Mouse (Mus musculus): ENCODE data around the gene Rnf151.
"Not testable (repeated sequence)": the region's sequence is repeated elsewhere in the genome, so short reads cannot be mapped to it uniquely, and the experiment has no call there.

Gene Rnf151

DNA sequence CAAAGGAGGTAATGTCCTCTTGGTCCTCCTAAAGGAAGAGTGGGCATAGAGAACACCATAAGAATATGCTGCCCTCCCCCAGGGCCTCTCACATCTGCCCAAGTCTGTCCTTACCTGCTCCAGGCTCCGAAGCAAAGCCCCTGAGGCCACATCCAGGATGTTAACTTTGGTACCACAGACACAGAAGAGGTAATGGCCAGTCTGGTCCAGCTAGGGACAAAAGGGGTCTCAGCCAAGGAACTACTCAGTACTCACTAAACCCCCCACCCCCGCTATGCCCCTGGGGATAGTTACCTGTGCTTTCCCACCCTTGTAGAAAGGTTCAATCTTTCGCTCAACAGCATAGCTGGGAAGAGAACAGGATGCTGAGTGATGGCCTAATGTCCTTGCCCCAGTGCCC is 12.0 kb downstream of the Rnf151 start:
- DNase-seq (ENCODE audit: low spot score in 2 of 2): no peak

DNA sequence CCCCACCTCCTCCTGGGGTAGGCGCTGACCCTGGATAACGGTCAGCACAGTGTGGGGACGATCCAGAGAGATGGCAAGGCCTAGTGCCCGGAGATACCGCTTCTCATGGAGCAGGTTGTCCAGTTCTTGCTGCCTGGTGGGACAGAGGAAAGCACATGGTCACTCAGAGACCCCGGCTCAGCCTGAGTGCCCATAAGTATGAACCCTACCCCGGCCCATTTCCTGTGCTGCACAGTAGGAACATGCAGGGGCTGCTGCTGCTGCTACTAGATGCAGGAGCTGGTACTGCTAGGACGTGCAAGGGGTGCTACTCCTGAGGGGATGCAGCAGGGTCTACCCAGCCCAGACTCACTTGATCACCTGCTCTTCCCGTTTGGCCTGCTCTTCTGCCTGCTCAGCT is 16.6 kb downstream of the Rnf151 start:
- no peak for DNase-seq (ENCODE audit: low spot score in 2 of 2)

DNA sequence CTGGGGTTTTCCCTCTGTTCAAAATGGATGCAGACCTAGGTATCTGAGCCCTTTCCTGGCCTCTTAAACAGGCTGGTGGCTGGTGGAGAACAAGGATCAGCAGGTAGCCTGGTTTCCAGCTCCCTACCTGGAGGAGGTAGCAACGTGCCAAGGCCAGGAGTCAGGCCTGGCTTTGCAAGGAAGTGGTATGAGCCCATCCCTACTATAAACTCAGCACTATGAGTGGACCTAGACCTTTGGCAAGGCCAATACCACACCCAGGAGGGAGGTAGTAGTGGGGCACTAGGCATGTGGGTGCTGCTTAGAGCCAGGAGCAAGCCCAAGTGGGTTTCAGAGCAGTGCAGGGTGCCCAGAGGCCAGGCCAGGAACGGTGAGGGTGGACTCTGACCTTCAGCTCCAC is 18.4 kb downstream of the Rnf151 start:
- DNase-seq (ENCODE audit: low spot score in 2 of 2): no peak

DNA sequence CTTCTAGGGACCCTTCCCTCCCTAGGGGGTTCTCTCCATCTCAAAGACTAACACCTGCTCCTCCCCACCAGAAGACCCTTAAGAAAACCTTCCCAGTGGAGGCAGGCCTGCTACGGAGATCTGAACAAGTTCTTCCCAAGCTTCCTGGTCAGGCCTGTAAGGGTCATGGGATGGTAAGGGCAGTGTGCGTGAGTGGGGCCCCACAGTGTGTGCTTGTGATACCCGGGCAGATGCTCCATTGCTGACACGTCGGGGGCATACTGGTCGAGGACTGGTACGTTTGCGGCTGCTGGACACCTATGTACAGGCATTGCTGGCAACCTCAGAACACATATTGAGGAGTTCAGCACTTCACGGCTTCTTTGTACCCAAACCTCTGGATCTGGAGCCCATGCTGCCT is 19.1 kb downstream of the Rnf151 start:
- no peak for DNase-seq (ENCODE audit: low spot score in 2 of 2)

GRCm38 (mm10) chr17:24697985-24698384 is 19.9 kb downstream of the Rnf151 start:
- DNase-seq (ENCODE audit: low spot score in 2 of 2): no peak

DNA sequence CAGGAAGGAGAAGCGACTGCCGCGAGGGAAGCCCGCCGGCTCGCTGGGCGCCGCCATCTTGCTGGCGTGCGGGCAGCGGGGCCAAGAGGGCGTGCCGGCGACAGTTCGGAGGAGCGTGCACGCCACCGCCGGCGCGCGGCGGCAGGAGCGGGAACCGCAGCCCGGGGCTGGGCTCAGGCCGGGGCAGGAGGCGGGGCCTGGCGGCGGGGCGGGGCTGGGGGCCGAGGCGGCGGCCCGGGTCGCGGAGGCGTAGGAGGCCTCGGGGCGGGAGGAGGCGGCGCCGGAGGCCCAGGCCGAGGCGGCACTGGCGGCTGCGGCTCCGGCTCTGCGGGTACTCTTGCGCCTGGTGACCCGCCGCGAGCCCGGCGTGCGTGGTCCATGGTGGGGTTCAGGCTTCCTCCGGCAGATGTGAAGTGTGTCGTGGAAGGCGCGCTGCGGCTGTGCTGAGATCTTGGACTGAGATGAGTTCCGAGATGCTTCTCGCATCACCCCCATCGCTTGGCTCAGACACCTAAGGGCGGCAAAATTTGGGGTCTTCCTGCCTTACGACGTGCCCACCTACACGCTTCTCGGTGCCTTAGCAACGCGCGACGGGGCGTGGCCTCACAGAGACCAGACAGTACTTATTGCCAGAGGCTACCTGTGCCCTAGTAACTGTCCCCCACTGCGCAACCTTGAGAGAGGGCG is 21.7 kb downstream of the Rnf151 start, which contains the start of the genes Gfer and Noxo1:
TSS of gene Gfer (minus strand) at position 146 of the 687 bp plus-strand sequence.
TSS of gene Noxo1 (plus strand) at position 224 of the 687 bp plus-strand sequence.
- DNase-seq (ENCODE audit: low spot score in 2 of 2): peak; percentile 88 to 94

GRCm38 (mm10) chr17:24695326-24696010 is 22.4 kb downstream of the Rnf151 start:
- DNase-seq (ENCODE audit: low spot score in 2 of 2): no peak

GRCm38 (mm10) chr17:24692385-24692784 is 25.5 kb downstream of the Rnf151 start:
- no peak for DNase-seq (ENCODE audit: low spot score in 2 of 2)

DNA sequence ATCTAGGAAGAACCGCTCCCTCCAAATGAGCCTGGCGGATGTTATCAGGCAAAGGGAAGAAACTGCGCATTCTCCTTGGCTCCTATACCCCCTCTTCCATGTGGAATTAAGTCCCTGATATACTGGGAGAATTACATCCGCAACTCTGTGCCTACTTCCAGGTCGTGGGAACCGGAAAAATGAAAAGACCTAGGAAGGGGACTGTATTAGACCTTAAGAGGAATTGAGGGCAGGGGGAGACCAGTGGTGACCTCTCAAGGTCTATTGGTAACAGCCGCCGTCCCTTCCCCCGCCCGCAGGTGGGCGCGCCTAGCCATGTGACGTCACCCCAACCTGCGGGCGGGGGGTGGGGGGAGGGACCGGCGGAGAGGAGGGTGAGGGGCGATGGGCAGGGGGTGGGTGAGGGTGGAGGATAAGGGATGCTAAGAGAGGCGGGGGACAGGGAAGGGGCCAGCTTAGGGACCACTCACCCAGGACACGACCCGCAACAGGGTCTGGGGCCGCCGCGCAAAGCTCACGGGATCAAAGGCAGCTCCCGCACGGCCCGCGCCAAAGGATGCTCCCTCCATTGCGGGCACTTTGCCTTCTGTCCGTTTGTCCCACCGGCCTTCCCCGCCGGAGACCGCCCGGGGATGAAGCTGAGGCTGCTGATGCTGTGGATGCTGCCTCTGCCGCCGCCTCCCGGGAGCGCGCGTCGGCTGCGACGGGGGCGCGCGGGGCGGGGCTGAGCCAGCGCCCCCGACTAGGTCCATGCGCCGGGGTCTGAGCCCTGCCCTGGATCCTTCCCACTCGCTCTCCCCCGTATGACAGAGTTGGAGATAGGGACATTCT is 28.4 kb downstream of the Rnf151 start, which contains the start of gene Syngr3:
TSS of gene Syngr3 (minus strand) at position 705 of the 831 bp plus-strand sequence.
- no peak for DNase-seq (ENCODE audit: low spot score in 2 of 2)

GRCm38 (mm10) chr17:24687599-24687998 is 30.3 kb downstream of the Rnf151 start:
- DNase-seq (ENCODE audit: low spot score in 2 of 2): no peak

DNA sequence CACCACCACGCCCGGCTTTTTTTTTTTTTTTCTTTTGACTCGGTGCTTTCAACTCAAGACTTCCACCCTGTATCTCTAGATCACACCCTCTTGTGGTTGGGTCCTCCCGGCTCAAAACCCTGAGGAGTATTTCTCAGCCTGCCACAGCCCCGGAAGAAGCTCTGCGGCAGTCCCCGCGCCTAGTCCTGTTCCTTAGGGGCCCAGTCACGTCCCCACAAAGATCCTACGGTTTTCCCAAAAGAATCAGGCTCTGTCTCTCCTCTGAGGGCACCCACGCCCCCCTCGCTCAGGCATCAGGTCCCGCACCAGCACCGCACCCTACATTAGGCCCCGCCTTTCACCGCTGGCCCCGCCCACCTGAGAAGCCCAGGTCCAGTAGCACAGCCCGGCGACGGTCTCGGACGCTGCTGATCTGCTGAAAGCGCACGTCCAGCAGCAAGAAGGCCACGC is 30.7 kb downstream of the Rnf151 start:
- DNase-seq (ENCODE audit: low spot score in 2 of 2): peak; percentile 65 to 84

- DNase-seq (ENCODE audit: low spot score in 2 of 2): peak; percentile 71 to 83
Observed at GRCm38 (mm10) chr17:24686514-24686913, 31.3 kb downstream of the Rnf151 start.

DNA sequence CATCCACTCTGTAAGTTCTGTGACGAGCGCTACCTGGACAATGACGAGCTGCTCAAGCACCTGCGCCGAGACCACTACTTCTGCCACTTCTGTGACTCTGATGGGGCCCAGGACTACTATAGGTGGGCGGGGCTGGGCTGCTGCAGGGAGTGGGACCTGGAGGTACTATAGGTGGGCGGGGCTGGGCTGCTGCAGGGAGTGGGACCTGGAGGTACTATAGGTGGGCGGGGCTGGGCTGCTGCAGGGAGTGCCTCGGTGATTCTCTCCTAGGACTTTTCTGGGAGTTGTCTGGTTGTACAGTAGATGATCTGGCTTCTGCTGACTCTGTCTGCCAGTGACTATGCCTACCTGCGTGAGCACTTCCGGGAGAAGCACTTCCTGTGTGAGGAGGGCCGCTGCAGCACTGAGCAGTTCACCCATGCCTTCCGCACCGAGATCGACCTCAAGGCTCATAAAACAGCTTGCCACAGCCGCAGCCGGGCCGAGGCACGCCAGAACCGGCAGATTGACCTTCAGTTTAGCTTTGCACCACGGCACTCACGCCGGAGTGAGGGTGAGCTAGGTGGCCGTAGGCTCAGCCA is 40.3 kb downstream of the Rnf151 start:
- no peak for DNase-seq (ENCODE audit: low spot score in 2 of 2)

DNA sequence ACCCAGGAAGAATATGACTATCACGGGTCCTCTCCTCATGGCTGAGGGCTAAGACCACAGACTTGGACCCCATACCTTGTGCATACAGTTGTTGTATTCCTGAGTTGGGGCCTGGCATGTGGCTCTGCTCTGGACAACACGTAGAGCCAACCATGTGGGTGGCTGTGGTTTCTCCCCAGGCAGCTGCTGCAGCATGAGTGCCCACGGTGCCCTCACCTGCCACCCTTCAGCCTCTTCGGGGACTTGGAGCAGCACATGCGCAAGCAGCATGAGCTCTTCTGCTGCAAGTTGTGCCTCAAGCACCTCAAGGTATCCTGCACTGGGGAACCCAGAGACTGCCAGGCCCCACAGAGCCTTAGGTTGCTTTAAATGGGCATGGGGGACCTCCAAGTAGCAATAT is 41.0 kb downstream of the Rnf151 start:
- no peak for DNase-seq (ENCODE audit: low spot score in 2 of 2)

- DNase-seq (ENCODE audit: low spot score in 2 of 2): peak; percentile 81 to 90
Observed at GRCm38 (mm10) chr17:24676187-24676586, 41.7 kb downstream of the Rnf151 start.

- DNase-seq (ENCODE audit: low spot score in 2 of 2): no peak
Observed at GRCm38 (mm10) chr17:24674277-24674676, 43.6 kb downstream of the Rnf151 start.

DNA sequence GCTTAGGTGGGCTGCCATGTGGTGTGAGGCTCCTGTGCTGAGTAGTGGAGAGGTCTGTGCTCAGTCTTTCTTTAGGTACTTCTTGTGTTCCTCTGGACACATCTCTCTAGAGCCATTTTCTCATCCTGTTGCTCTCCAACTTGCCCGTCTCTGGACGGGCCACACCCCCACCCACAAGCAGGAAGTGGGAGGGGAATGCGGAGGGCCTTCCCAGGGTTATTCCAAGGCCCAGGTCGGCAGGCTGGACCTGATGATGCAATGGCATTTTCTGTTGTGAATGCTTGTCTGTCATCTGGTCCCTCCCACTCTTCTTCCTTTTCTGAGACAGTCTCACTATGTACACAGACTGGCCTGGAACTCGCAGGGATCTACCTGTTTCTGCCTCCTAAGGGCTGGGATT is 45.7 kb downstream of the Rnf151 start:
- no peak for DNase-seq (ENCODE audit: low spot score in 2 of 2)

DNA sequence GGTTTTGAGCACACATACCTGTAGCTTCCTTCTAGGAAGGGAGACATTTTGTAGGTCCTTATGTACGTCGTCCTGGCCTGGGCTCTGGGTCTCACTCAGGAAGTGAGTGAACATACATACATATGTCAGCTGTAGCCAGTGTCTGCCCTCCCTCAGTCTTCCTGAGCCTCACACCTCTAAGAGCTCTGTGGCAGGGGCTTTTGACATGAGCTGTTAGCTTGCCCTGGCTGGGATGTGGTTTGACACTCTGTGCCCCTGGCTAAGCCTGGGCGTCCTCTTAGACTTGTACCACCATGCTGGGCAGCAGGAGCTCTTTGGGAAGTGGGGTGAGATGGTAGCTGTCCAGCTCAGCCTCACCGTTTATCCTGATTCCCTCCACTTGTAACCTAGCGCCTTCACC is 46.5 kb downstream of the Rnf151 start:
- no peak for DNase-seq (ENCODE audit: low spot score in 2 of 2)

DNA sequence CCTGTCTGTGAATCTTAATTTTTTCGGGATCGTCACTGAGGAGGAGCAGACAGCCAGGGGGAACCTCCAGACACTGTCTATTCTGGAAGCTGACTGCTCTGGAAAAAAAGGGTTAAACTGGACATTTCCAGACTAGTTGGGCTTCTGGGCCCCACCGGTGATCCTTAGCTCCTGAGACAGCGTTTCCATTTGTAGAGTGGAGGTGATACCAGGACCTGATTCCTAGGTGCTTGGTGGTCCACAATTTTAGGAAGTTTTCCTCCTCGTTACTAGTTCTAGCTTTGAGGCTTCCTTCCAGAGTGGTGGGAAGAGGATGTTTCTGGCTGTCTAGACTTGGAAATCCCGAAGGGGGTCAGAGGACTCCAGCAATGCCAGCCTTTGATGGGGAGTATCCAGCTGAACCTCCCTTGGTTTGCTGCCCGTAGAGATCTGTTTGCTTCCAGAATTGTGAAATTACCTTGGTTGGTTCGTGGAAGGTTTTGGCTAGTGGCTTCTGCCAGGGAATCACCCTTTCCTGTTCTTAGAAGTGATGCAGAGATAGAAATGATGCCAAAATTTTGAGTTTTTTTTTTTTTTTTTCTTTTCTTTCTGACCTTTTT is 47.5 kb downstream of the Rnf151 start:
- DNase-seq (ENCODE audit: low spot score in 2 of 2): no peak

DNA sequence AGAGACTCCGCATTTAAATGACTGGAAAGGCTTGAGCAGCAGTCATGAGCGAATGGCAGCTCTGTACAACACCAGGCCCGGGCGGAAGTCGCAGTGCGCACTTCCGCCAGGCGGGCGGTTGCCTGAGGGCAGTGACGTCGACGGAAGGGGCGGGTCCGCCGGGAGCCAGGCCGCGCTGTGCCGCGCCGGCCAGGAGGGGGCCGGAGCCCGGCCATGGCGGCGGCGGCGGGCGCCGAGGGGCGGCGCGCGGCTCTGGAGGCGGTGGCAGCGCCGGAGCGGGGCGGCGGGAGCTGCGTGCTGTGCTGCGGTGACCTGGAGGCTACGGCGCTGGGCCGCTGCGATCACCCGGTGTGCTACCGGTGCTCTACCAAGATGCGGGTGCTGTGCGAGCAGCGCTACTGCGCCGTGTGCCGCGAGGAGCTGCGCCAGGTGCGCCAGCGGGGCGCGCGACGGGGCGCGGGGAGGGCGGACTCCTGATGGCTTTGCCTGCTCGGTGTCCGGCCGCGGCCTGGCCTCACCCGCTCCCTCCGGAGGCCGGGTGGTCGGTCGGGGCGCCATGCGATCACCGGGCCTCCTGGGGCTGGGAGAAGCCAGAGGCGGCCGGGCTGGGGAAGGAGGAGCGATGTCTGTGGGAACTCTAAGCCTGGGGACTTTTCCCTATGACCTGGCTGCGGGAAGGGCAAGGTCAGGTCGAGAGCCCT is 48.2 kb downstream of the Rnf151 start, which contains the start of gene Zfp598:
TSS of gene Zfp598 (plus strand) at position 143 of the 701 bp plus-strand sequence.
- peak; percentile 95 to 98 for DNase-seq (ENCODE audit: low spot score in 2 of 2)

DNA sequence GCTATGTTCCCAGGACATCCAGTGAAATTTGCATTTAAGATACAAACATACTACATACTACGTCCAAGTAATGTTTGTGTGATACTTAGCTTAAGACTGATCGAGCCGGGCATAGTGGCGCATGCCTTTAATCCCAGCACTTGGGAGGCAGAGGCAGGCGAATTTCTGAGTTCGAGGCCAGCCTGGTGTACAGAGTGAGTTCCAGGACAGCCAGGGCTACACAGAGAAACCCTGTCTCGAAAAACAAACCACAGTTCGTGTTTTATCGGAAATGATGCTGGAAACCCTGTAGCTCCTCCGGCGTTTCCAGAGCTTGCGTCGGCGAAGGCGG is 48.7 kb downstream of the Rnf151 start:
- not testable (repeated sequence) for DNase-seq (ENCODE audit: low spot score in 2 of 2)

Data from spleen, postnatal 4 days (tissue).